Mouse (Mus musculus) embryonic facial prominence, embryonic 13.5 days (tissue): ENCODE measurements around the gene Jup. TPM values are rescaled to one million over a fixed set of nuclear protein-coding genes. Genes with fewer than 3 reads are reported as not detected.
"Not testable (repeated sequence)": the region's sequence is repeated elsewhere in the genome, so short reads cannot be mapped to it uniquely, and the experiment has no call there.

Source experiments
- ATAC-seq: fragments of 200-750 bp; cut with Nextera tagmentation; 2 replicates; pipeline ENCODE4 v1.8.0; 2017; ENCODE audit warnings: low read depth; ENCODE audit not compliant: insufficient number of reproducible peaks, insufficient read depth, low FRiP score, low TSS enrichment
- H3K27ac ChIP-seq: fragments of 300-500 bp; sonication (generic); 2 replicates; pipeline ENCODE4 v1.5.1; 2015; ENCODE audit warnings: moderate library complexity, mild to moderate bottlenecking, inconsistent platforms
- H3K27me3 ChIP-seq: fragments of 300-500 bp; sonication (generic); 2 replicates; pipeline ENCODE4 v1.6.1; 2015; ENCODE audit warnings: mild to moderate bottlenecking, inconsistent platforms
- H3K36me3 ChIP-seq: fragments of 300-500 bp; sonication (generic); 2 replicates; pipeline ENCODE4 v1.6.1; 2015; ENCODE audit warnings: mild to moderate bottlenecking, inconsistent platforms
- H3K4me1 ChIP-seq: fragments of 300-500 bp; sonication (generic); 2 replicates; pipeline ENCODE4 v1.6.1; 2015; ENCODE audit warnings: inconsistent platforms
- H3K4me2 ChIP-seq: fragments of 300-500 bp; sonication (generic); 2 replicates; pipeline ENCODE4 v1.6.1; 2015; ENCODE audit warnings: moderate library complexity, mild to moderate bottlenecking, inconsistent platforms
- H3K4me3 ChIP-seq: fragments of 300-500 bp; sonication (generic); 2 replicates; pipeline ENCODE4 v1.5.1; 2015; ENCODE audit warnings: mild to moderate bottlenecking, inconsistent platforms
- H3K9ac ChIP-seq: fragments of 300-500 bp; sonication (generic); 2 replicates; pipeline ENCODE4 v1.6.1; 2015; ENCODE audit warnings: mild to moderate bottlenecking, inconsistent platforms
- H3K9me3 ChIP-seq: fragments of 300-500 bp; sonication (generic); 2 replicates; pipeline ENCODE4 v1.6.1; 2016; ENCODE audit warnings: inconsistent platforms
- WGBS: fragments of 180-500 bp; shearing (Covaris S2); methylation state at CpG from one replicate; pipeline ENCODE4 v1.1.7; 2015; ENCODE audit warnings: mixed read lengths; 5-methylcytosine and 5-hydroxymethylcytosine counted together
- microRNA-seq: library from miRNA; unstranded; fragments of <30 nt; microRNA quantifications from one replicate; pipeline ENCODE4, GENCODE M21; 2016
- polyA plus RNA-seq: library from polyadenylated mRNA; unstranded; fragments of >200 nt; fragmentation: Nextera tagmentation; extraction: Ambion mirVana; gene quantifications from 2 replicates; pipeline ENCODE4 v1.2.1, GENCODE M21; 2015

Gene Jup
- polyA plus RNA-seq, 1 experiment from 2014 or later, result 104 TPM

GRCm38 (mm10) chr11:100321479-100322305 lies 75.9 kb downstream of the Jup start:
- H3K27me3 ChIP-seq, H3K27ac ChIP-seq, H3K9me3 ChIP-seq, H3K9ac ChIP-seq, H3K4me1 ChIP-seq, ATAC-seq, H3K4me3 ChIP-seq: not testable (repeated sequence)
- 79% methylated on average over 7 of the region's 7 CpGs for WGBS
- Histone ChIP-seq H3K36me3 (peaks cover 19% of the 10 kb centered on the region), H3K4me2 (peak overlapping the region; percentile 14; the same call in 1 of the 2 replicates)

- WGBS, result 17% methylated on average over 11 of the region's 11 CpGs
- H3K36me3 ChIP-seq, result peaks cover 19% of the 10 kb centered on the region
Observed at GRCm38 (mm10) chr11:100320701-100321410, 76.7 kb downstream of the Jup start.

GRCm38 (mm10) chr11:100320172-100320630 lies 77.4 kb downstream of the Jup start:
- no peaks in the 10 kb centered on the region for H3K27me3 ChIP-seq
- WGBS, result 0% methylated on average over 40 of the region's 40 CpGs
- peak overlapping the region; percentile 65 for H3K4me3 ChIP-seq
- no peaks in the 10 kb centered on the region for H3K9me3 ChIP-seq
- H3K27ac ChIP-seq, result peak overlapping the region; percentile 96
- peak overlapping the region; percentile 91 for H3K9ac ChIP-seq
- peaks cover 19% of the 10 kb centered on the region for H3K36me3 ChIP-seq
- peak; percentile 84 for ATAC-seq
- H3K4me2 ChIP-seq, result peak overlapping the region; percentile 77
- peaks cover 4% of the 10 kb centered on the region for H3K4me1 ChIP-seq

More at GRCm38 (mm10) chr11:100320701-100321410, 76.7 kb downstream of the Jup start:
- H3K4me1 ChIP-seq, H3K9me3 ChIP-seq, H3K27me3 ChIP-seq, ATAC-seq: not testable (repeated sequence)
- peak overlapping the region; percentile 96 for H3K27ac ChIP-seq
- H3K9ac ChIP-seq, result peak overlapping the region; percentile 91
- peak overlapping the region; percentile 77 for H3K4me2 ChIP-seq
- peak overlapping the region; percentile 65 for H3K4me3 ChIP-seq

- ATAC-seq, result peak; percentile 91
- Histone ChIP-seq H3K4me2 (peak within 1 kb of the TSS; percentile 77), H3K4me1 (peaks cover 4% of the 10 kb centered on the region), H3K9me3 (no peaks in the 10 kb centered on the region), H3K9ac (peak within 1 kb of the TSS; percentile 91), H3K36me3 (peaks cover 19% of the 10 kb centered on the region), H3K27ac (peak within 1 kb of the TSS; percentile 96), H3K27me3 (no peaks in the 10 kb centered on the region), H3K4me3 (peak within 1 kb of the TSS; percentile 65)
- 1% methylated on average over 56 of the region's 58 CpGs for WGBS
Observed at GRCm38 (mm10) chr11:100319492-100320171, 77.9 kb downstream of the Jup start, which contains the start of gene Eif1. TSS of gene Eif1 (plus strand) at chr11:100319885.

Small RNA genes within 50 kb of the gene (microRNA-seq; reads per million reads assigned to microRNA genes)
- not detected for gene Gm27374

Other genes starting within 250 kb of the Jup start
- gene Krt19, start 249.1 kb downstream of the Jup start, polyA plus RNA-seq, result 44.6 and 57.3 TPM in 2 replicates
- gene Krt9, start 204.5 kb downstream of the Jup start, polyA plus RNA-seq, result not detected in 2 replicates
- gene Krt14, start 190.2 kb downstream of the Jup start, polyA plus RNA-seq, result 574 and 670 TPM in 2 replicates
- 0.33 and 0.45 TPM in 2 replicates for gene Krt16, start 148.9 kb downstream of the Jup start, polyA plus RNA-seq
- 161 and 186 TPM in 2 replicates for gene Krt17, start 136.7 kb downstream of the Jup start, polyA plus RNA-seq
- gene Krt42, start 127.9 kb downstream of the Jup start, polyA plus RNA-seq, result 0.20 and 0.25 TPM in 2 replicates
- gene Eif1, start 77.9 kb downstream of the Jup start, polyA plus RNA-seq, result 1,424 and 1,667 TPM in 2 replicates
- gene Gast, start 63.4 kb downstream of the Jup start, polyA plus RNA-seq, result 1.2 TPM in 1 of 2 replicates, not detected in the other
- gene Hap1, start 41.6 kb downstream of the Jup start, polyA plus RNA-seq, result 5.9 and 7.6 TPM in 2 replicates
- gene P3h4, start 17.1 kb upstream of the Jup start, polyA plus RNA-seq, result 52.2 and 57.2 TPM in 2 replicates
- gene Fkbp10, start 17.9 kb upstream of the Jup start, polyA plus RNA-seq, result 125 and 134 TPM in 2 replicates
- 158 and 167 TPM in 2 replicates for gene Nt5c3b, start 44.0 kb upstream of the Jup start, polyA plus RNA-seq
- gene Klhl10, start 44.2 kb upstream of the Jup start, polyA plus RNA-seq, result 1.1 and 1.7 TPM in 2 replicates
- gene Klhl11, start 75.0 kb upstream of the Jup start, polyA plus RNA-seq, result 12.0 and 12.6 TPM in 2 replicates
- gene Acly, start 130.2 kb upstream of the Jup start, polyA plus RNA-seq, result 138 and 141 TPM in 2 replicates
- gene Ttc25, start 147.8 kb upstream of the Jup start, polyA plus RNA-seq, result 0.66 and 0.80 TPM in 2 replicates
- 28.0 and 31.4 TPM in 2 replicates for gene Cnp, start 177.1 kb upstream of the Jup start, polyA plus RNA-seq
- gene Nkiras2, start 221.5 kb upstream of the Jup start, polyA plus RNA-seq, result 78.9 and 79.0 TPM in 2 replicates
- gene Dnajc7, start 222.4 kb upstream of the Jup start, polyA plus RNA-seq, result 277 and 293 TPM in 2 replicates